Mouse (Mus musculus): ENCODE measurements around the gene Megf11.

DNA sequence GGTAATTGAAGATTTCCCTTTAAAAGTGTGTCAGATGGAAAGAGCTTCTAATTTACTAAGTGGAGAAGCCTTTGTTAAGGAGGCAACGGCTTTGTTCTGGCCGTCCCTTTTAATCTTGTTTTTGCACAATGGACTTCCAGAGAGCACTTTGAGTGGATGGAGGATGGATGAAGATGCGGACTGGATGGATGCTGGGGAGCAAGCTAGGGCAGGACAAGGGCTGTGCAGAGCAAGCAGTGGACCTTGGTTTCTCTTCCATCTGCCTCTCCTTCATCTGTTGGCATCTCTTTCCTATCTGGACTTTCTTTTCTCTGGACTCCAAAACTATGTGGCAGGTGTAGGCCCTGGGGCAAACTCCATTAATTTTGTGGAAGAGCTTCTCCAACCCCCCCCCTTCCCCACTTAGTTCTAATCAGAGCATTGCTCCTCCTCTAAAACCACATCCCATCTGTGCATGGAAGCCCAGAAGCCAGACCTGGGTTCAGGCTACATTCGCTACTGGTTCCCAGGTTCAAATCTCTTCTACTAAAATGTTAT, 135.4 kb downstream of the Megf11 start:
- TF ChIP-seq GATA1 (IDR thresholded peaks at IDR 0.05; ENCODE audit: borderline replicate concordance, low read length) (no peak), FLI1 (IDR thresholded peaks at IDR 0.05; ENCODE audit: low read length) (no peak)

All from megakaryocyte, embryonic 14.5 days (primary cell).